Mouse (Mus musculus) adrenal gland, postnatal 4 days (tissue): Measurements from ENCODE around the gene Wrap53. TPM values are rescaled to one million over a fixed set of nuclear protein-coding genes. Genes with fewer than 3 reads are reported as not detected.

ENCODE experiments used
- DNase-seq, 2 experiments: peaks; one replicate each; pipeline ENCODE4 v3.0.0; 2021 to 2022; ENCODE audit warnings: low spot score in 2 of 2, mixed read lengths in 2 of 2
- total RNA-seq, 2 experiments: library from RNA; stranded (reverse); gene quantifications; 2 replicates each; pipeline ENCODE4 v1.2.3; 2021

The Wrap53 gene
- total RNA-seq, 2 experiments from 2014 or later, result 13.0 to 13.1 TPM

- no peak for DNase-seq
Observed at GRCm38 (mm10) chr11:69603516-69603915, 23.5 kb upstream of the Wrap53 start.

- no peak for DNase-seq
Observed at GRCm38 (mm10) chr11:69601768-69602167, 21.7 kb upstream of the Wrap53 start.

- peak in 1 of 2 experiments; percentile 39 for DNase-seq
Observed at GRCm38 (mm10) chr11:69600098-69600497, 20.0 kb upstream of the Wrap53 start.

- no peak for DNase-seq
Observed at GRCm38 (mm10) chr11:69599436-69599835, 19.4 kb upstream of the Wrap53 start.

- no peak for DNase-seq
Observed at GRCm38 (mm10) chr11:69594853-69595252, 14.8 kb upstream of the Wrap53 start.

- DNase-seq, result no peak
Observed at GRCm38 (mm10) chr11:69592799-69593198, 12.7 kb upstream of the Wrap53 start.

GRCm38 (mm10) chr11:69591899-69592637 is 12.0 kb upstream of the Wrap53 start:
- no peak for DNase-seq

GRCm38 (mm10) chr11:69591424-69591823 is 11.4 kb upstream of the Wrap53 start:
- DNase-seq, result no peak

- no peak for DNase-seq
Observed at GRCm38 (mm10) chr11:69590622-69591021, 10.6 kb upstream of the Wrap53 start.

GRCm38 (mm10) chr11:69589207-69589834 is 9.3 kb upstream of the Wrap53 start:
- DNase-seq, result no peak

GRCm38 (mm10) chr11:69585718-69586325 is 5.8 kb upstream of the Wrap53 start:
- no peak for DNase-seq

- no peak for DNase-seq
Observed at GRCm38 (mm10) chr11:69584937-69585336, 4.9 kb upstream of the Wrap53 start.

GRCm38 (mm10) chr11:69584008-69584407 is 4.0 kb upstream of the Wrap53 start:
- DNase-seq, result no peak

- no peak for DNase-seq
Observed at GRCm38 (mm10) chr11:69582230-69582805, 2.3 kb upstream of the Wrap53 start.

GRCm38 (mm10) chr11:69581814-69582213 is 1.8 kb upstream of the Wrap53 start:
- no peak for DNase-seq

GRCm38 (mm10) chr11:69581147-69581688 is 1.2 kb upstream of the Wrap53 start:
- DNase-seq, result peak; percentile 69 to 80

GRCm38 (mm10) chr11:69580572-69581146 is 604 bp upstream of the Wrap53 start:
- DNase-seq, result no peak

GRCm38 (mm10) chr11:69579128-69580017 is 682 bp downstream of the Wrap53 start:
- DNase-seq, result peak; percentile 96 to 97

- DNase-seq, result no peak
Observed at GRCm38 (mm10) chr11:69578301-69578700, 1.8 kb downstream of the Wrap53 start.

- no peak for DNase-seq
Observed at GRCm38 (mm10) chr11:69576307-69576706, 3.7 kb downstream of the Wrap53 start.
